Mouse (Mus musculus) CH12.LX (cell line): ENCODE results near the gene Rpl26. TPM values are rescaled to one million over a fixed set of nuclear protein-coding genes. Genes with fewer than 3 reads are reported as not detected.

Experiments
- DNase-seq: peaks from one replicate; pipeline ENCODE4 v3.0.0-alpha.2; 2013; ENCODE audit errors: extremely low read depth
- H3K27ac ChIP-seq: 2 replicates; pipeline ENCODE4 v1.5.1; 2012; ENCODE audit warnings: low read depth, mild to moderate bottlenecking, control low read depth, moderate library complexity; ENCODE audit not compliant: insufficient read depth
- H3K27me3 ChIP-seq: replicated peaks from 2 replicates; pipeline ENCODE3; 2012; ENCODE audit warnings: inconsistent platforms
- H3K36me3 ChIP-seq, 2 experiments: replicated peaks in 1 of 2; 2 replicates each; pipeline versions ENCODE3 to v1.6.1; 2012; ENCODE audit warnings: inconsistent platforms in 1 of 2, low read length in 1 of 2, mild to moderate bottlenecking in 1 of 2, mixed read lengths in 1 of 2, moderate library complexity in 1 of 2; ENCODE audit not compliant: control insufficient read depth in 1 of 2, insufficient read depth in 1 of 2
- H3K4me1 ChIP-seq, 2 experiments: 2 replicates each; pipeline ENCODE4 v1.6.1; 2012; ENCODE audit warnings: inconsistent platforms in 1 of 2, moderate library complexity in 1 of 2; ENCODE audit not compliant: insufficient read depth in 2 of 2, control insufficient read depth in 1 of 2
- H3K4me2 ChIP-seq: 2 replicates; pipeline ENCODE4 v1.6.1; 2012; ENCODE audit warnings: low read depth, mild to moderate bottlenecking, control low read depth; ENCODE audit not compliant: poor library complexity, insufficient read depth, severe bottlenecking
- H3K4me3 ChIP-seq, 3 experiments: fragments of 150-350 bp in 1 of 3; sonication (generic) in 1 of 3; replicated peaks in 1 of 3; 2 replicates each; pipeline versions ENCODE3 to v1.5.1; 2011 to 2012; ENCODE audit warnings: low read depth in 2 of 3, low read length in 2 of 3, mild to moderate bottlenecking in 2 of 3, moderate library complexity in 2 of 3, control low read depth in 1 of 3, improper control_type of control experiment in 1 of 3, inconsistent platforms in 1 of 3, mixed read lengths in 1 of 3; ENCODE audit not compliant: poor library complexity in 1 of 3
- H3K79me2 ChIP-seq: replicated peaks from 2 replicates; pipeline ENCODE4 v1.6.1; 2012; ENCODE audit warnings: mild to moderate bottlenecking, moderate library complexity; ENCODE audit not compliant: control insufficient read depth, poor library complexity, insufficient read depth, severe bottlenecking; ENCODE audit errors: extremely low read depth
- H3K9ac ChIP-seq: 2 replicates; pipeline ENCODE4 v1.6.1; 2012; ENCODE audit warnings: low read depth, mild to moderate bottlenecking, control low read depth, moderate library complexity; ENCODE audit not compliant: insufficient read depth
- H3K9me3 ChIP-seq: replicated peaks from 2 replicates; pipeline ENCODE3; 2012; ENCODE audit warnings: low read length, inconsistent platforms, mixed read lengths
- CHD2 ChIP-seq: IDR thresholded peaks from 2 replicates; pipeline ENCODE4 v1.6.1; 2011; ENCODE audit warnings: low read length, improper control_type of control experiment
- E2F4 ChIP-seq: IDR thresholded peaks from 2 replicates; pipeline ENCODE4 v1.6.1; 2011; ENCODE audit warnings: low read depth, low read length, improper control_type of control experiment; ENCODE audit not compliant: insufficient replicate concordance
- ELF1 ChIP-seq: IDR thresholded peaks from 2 replicates; pipeline ENCODE4 v1.6.1; 2014; ENCODE audit warnings: low read depth, mild to moderate bottlenecking, inconsistent platforms, low read length, improper control_type of control experiment
- EP300 ChIP-seq: IDR thresholded peaks from 2 replicates; pipeline ENCODE4 v1.6.1; 2011; ENCODE audit warnings: low read length, improper control_type of control experiment
- ETS1 ChIP-seq: conservative IDR thresholded peaks from 2 replicates; pipeline ENCODE4 v1.6.1; 2012; ENCODE audit warnings: low read depth, mild to moderate bottlenecking, inconsistent platforms, low read length, improper control_type of control experiment, moderate library complexity
- GABPA ChIP-seq: IDR thresholded peaks from 2 replicates; pipeline ENCODE4 v1.6.1; 2012; ENCODE audit warnings: low read depth, low read length, improper control_type of control experiment, inconsistent platforms; ENCODE audit not compliant: insufficient replicate concordance
- JUN ChIP-seq: IDR thresholded peaks from 2 replicates; pipeline ENCODE4 v1.6.1; 2011; ENCODE audit warnings: low read depth, mild to moderate bottlenecking, low read length, improper control_type of control experiment, moderate library complexity; ENCODE audit not compliant: insufficient read depth
- KAT2A ChIP-seq: IDR thresholded peaks from 2 replicates; pipeline ENCODE4 v1.6.1; 2012; ENCODE audit warnings: low read length, improper control_type of control experiment, inconsistent platforms; ENCODE audit not compliant: insufficient replicate concordance
- MAZ ChIP-seq: IDR thresholded peaks from 2 replicates; pipeline ENCODE4 v1.6.1; 2012; ENCODE audit warnings: low read depth, mild to moderate bottlenecking, inconsistent platforms, low read length, improper control_type of control experiment, moderate library complexity
- NRF1 ChIP-seq: IDR thresholded peaks from 2 replicates; pipeline ENCODE4 v1.6.1; 2014; ENCODE audit warnings: low read depth, mild to moderate bottlenecking, inconsistent platforms, low read length, improper control_type of control experiment, moderate library complexity
- PAX5 ChIP-seq: IDR thresholded peaks from 2 replicates; pipeline ENCODE4 v1.6.1; 2012; ENCODE audit warnings: low read length, inconsistent platforms, mixed read lengths
- POLR2A ChIP-seq: IDR thresholded peaks from 2 replicates; pipeline ENCODE4 v1.6.1; 2011; ENCODE audit warnings: low read depth, mild to moderate bottlenecking, improper control_type of control experiment, low read length
- POLR2AphosphoS2 ChIP-seq: IDR thresholded peaks from 2 replicates; pipeline ENCODE4 v1.6.1; 2011; ENCODE audit warnings: low read depth, low read length, improper control_type of control experiment
- RAD21 ChIP-seq: IDR thresholded peaks from 2 replicates; pipeline ENCODE4 v1.6.1; 2011; ENCODE audit warnings: low read depth, mild to moderate bottlenecking, low read length, improper control_type of control experiment, moderate library complexity
- SIN3A ChIP-seq: IDR thresholded peaks from 2 replicates; pipeline ENCODE4 v1.6.1; 2012; ENCODE audit warnings: low read length, improper control_type of control experiment, inconsistent platforms
- TBP ChIP-seq: conservative IDR thresholded peaks from 2 replicates; pipeline ENCODE4 v1.6.1; 2011; ENCODE audit warnings: low read depth, low read length, improper control_type of control experiment
- USF1 ChIP-seq: IDR thresholded peaks from 2 replicates; pipeline ENCODE4 v1.6.1; 2014; ENCODE audit warnings: low read depth, mild to moderate bottlenecking, inconsistent platforms, low read length, improper control_type of control experiment
- USF2 ChIP-seq: conservative IDR thresholded peaks from 2 replicates; pipeline ENCODE4 v1.6.1; 2011; ENCODE audit warnings: low read depth, low read length, improper control_type of control experiment
- ZKSCAN1 ChIP-seq: IDR thresholded peaks from 2 replicates; pipeline ENCODE4 v1.6.1; 2012; ENCODE audit warnings: low read depth, inconsistent platforms, low read length, improper control_type of control experiment, borderline replicate concordance
- ZMIZ1 ChIP-seq: IDR thresholded peaks from 2 replicates; pipeline ENCODE4 v1.6.1; 2012; ENCODE audit warnings: low read depth, mild to moderate bottlenecking, inconsistent platforms, low read length, improper control_type of control experiment
- ZNF384 ChIP-seq: IDR thresholded peaks from 2 replicates; pipeline ENCODE4 v1.6.1; 2012; ENCODE audit warnings: low read depth, low read length, improper control_type of control experiment, inconsistent platforms
- dilution Hi-C: fragments of 300-500 bp; cut with MboI; formaldehyde crosslinking; loops from 2 replicates; pipeline ENCODE4 v1.14.3; 2020; ENCODE audit warnings: low sequenced_read_pairs; ENCODE audit not compliant: extremely low pct_unique_long_range_greater_than_20kb, extremely low pct_ligation_motif_present
- in situ Hi-C: fragments of 300-500 bp; cut with MboI; formaldehyde crosslinking; loops from 3 replicates; pipeline ENCODE4 v1.14.3; 2019; ENCODE audit warnings: low sequenced_read_pairs, low pct_ligation_motif_present, low pct_unique_long_range_greater_than_20kb, mixed read lengths
- polyA plus RNA-seq: library from polyadenylated mRNA; unstranded; fragments of >175 nt; gene quantifications from 2 replicates; pipeline ENCODE4 v1.2.1, GENCODE M21; 2012; ENCODE audit warnings: low read depth; ENCODE audit not compliant: insufficient read length
- total RNA-seq, 2 experiments: library from RNA; depleted of rRNA; stranded (reverse); fragments of 300-350 nt in 1 of 2; fragments of >200 nt in 1 of 2; gene quantifications; 2 replicates each; pipeline ENCODE4 v1.2.3; 2012 to 2014

The Rpl26 gene
- total and polyA plus RNA-seq, 3 experiments, result 3,408 to 6,551 (median 6,508) TPM

DNA sequence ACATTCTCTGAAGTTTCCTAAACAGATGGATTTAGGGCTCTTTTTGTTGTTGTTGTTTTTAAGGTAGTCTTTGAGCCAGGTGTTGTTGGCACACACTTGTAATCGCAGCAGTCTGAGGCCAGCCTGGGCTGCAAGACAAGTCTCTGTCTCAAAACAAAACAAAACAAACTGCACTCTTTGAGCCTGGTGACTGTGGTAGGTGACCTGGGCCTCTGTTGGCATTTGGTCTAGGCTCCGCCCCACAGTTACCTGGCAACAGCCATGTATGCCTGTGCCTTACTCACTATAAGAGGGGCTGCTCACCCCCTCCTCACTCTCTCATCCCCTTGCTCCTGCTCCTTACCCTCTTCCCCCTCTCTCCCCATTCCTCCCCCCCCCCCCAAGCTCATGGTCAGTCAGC is 39.1 kb upstream of the Rpl26 start:
- no peak overlapping the region for H3K27ac ChIP-seq
- no peak overlapping the region for H3K4me3 ChIP-seq
- TF ChIP-seq GABPA (no peak), ZMIZ1 (no peak), E2F4 (no peak), USF1 (no peak), POLR2AphosphoS2 (no peak), JUN (no peak), USF2 (no peak), ETS1 (no peak), ELF1 (no peak), SIN3A (no peak), POLR2A (no peak)
- TF ChIP-seq, all 38 proteins: peak for 0
- H3K27me3 ChIP-seq, result no peaks in the 10 kb centered on the region
- in situ Hi-C loops, result no loop called here
- dilution Hi-C loops, result no loop called here
- H3K9ac ChIP-seq, result no peak overlapping the region
- H3K4me2 ChIP-seq, result no peak overlapping the region
- H3K9me3 ChIP-seq, result no peaks in the 10 kb centered on the region
- H3K36me3 ChIP-seq, result no peaks in the 10 kb centered on the region
- peaks cover 7 to 28% of the 10 kb centered on the region in 2 experiments for H3K4me1 ChIP-seq
- no peaks in the 10 kb centered on the region for H3K79me2 ChIP-seq
- DNase-seq, result no peak

DNA sequence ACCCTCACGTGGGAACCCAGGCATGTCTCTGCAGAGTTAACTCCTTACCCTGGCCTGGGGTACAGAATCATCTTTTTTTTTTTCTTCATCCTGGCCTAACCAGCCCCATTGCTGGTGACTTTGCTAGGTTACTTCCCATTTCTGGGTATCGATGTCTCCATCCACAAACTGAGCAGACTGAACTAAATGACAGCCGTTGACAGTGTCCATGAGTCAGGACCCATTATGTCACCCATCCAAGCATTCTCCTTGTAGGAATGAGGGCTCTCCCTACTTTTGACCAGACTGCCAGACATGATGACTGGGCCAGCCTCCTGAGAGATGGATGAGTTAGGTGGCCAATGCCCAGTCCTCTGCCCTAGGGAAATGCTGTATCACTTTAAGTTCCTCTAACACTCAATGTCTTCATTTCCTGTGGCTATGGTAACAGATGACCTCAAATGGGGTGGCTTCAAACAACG is 37.7 kb upstream of the Rpl26 start:
- H3K79me2 ChIP-seq, result no peaks in the 10 kb centered on the region
- TF ChIP-seq ZNF384 (peak; percentile 35; the same call in 1 of the 2 replicates), EP300 (no peak), TBP (0 out of 2 replicates have a peak, but pooled peaks have one; percentile 17), CHD2 (no peak), GABPA (no peak), PAX5 (no peak), MAZ (no peak), USF1 (no peak), ZKSCAN1 (no peak), NRF1 (no peak), KAT2A (no peak), RAD21 (no peak), USF2 (no peak)
- H3K9ac ChIP-seq, result no peak overlapping the region
- H3K27ac ChIP-seq, result no peak overlapping the region
- H3K36me3 ChIP-seq, result no peaks in the 10 kb centered on the region
- peaks cover 7 to 27% of the 10 kb centered on the region in 2 experiments for H3K4me1 ChIP-seq
- dilution Hi-C loops, result no loop called here
- no peak overlapping the region for H3K4me2 ChIP-seq
- no peaks in the 10 kb centered on the region for H3K27me3 ChIP-seq
- no peaks in the 10 kb centered on the region for H3K9me3 ChIP-seq
- no peak overlapping the region for H3K4me3 ChIP-seq
- in situ Hi-C loops, result no loop called here
- DNase-seq, result no peak
